Mouse (Mus musculus): ENCODE data around the gene Tmem132d. TPM values are rescaled to one million over a fixed set of nuclear protein-coding genes. Genes with fewer than 3 reads are reported as not detected.
"Not testable (repeated sequence)": the region's sequence is repeated elsewhere in the genome, so short reads cannot be mapped to it uniquely, and the experiment has no call there.

Gene Tmem132d
- polyA plus RNA-seq, 1 experiment, result not detected

GRCm38 (mm10) chr5:127956511-127957097, 476.3 kb downstream of the Tmem132d start:
- Histone ChIP-seq H3K27me3 (ENCODE audit: control insufficient read depth, insufficient read depth, insufficient read length) (no peaks in the 10 kb centered on the region), H3ac (ENCODE audit: control insufficient read depth, insufficient read length, low read depth) (no peak overlapping the region), H3K4me3 (ENCODE audit: insufficient read depth, poor library complexity, severe bottlenecking) (no peak overlapping the region), H3K79me2 (ENCODE audit: control insufficient read depth, insufficient read depth) (no peaks in the 10 kb centered on the region), H3K36me3 (ENCODE audit: control insufficient read depth, insufficient read depth) (no peaks in the 10 kb centered on the region), H3K79me3 (ENCODE audit: low read depth) (no peaks in the 10 kb centered on the region)
- TF ChIP-seq FOSL1 (IDR thresholded peaks at IDR 0.05; ENCODE audit: insufficient read depth, low read length, poor library complexity, severe bottlenecking), result no peak
- TF ChIP-seq MAX (IDR thresholded peaks at IDR 0.05), result no peak
- TF ChIP-seq MYOD1 (IDR thresholded peaks at IDR 0.05; ENCODE audit: control insufficient read depth, insufficient read length, low read depth), result no peak
- no peak for TF ChIP-seq CEBPB (IDR thresholded peaks at IDR 0.05; ENCODE audit: low read depth)
- TF ChIP-seq MYOG (IDR thresholded peaks at IDR 0.05; ENCODE audit: control insufficient read depth, extremely low read depth, insufficient read length), result no peak

GRCm38 (mm10) chr5:127954231-127954790, 478.6 kb downstream of the Tmem132d start:
- Histone ChIP-seq H3K36me3 (ENCODE audit: control insufficient read depth, insufficient read depth) (no peaks in the 10 kb centered on the region), H3K79me2 (ENCODE audit: control insufficient read depth, insufficient read depth) (no peaks in the 10 kb centered on the region), H3ac (ENCODE audit: control insufficient read depth, insufficient read length, low read depth) (no peak overlapping the region), H3K27me3 (ENCODE audit: control insufficient read depth, insufficient read depth, insufficient read length) (no peaks in the 10 kb centered on the region), H3K4me3 (ENCODE audit: insufficient read depth, poor library complexity, severe bottlenecking) (no peak overlapping the region), H3K79me3 (ENCODE audit: low read depth) (no peaks in the 10 kb centered on the region)
- TF ChIP-seq MYOG (IDR thresholded peaks at IDR 0.05; ENCODE audit: control insufficient read depth, extremely low read depth, insufficient read length), result no peak
- TF ChIP-seq MAX (IDR thresholded peaks at IDR 0.05), result no peak
- no peak for TF ChIP-seq MYOD1 (IDR thresholded peaks at IDR 0.05; ENCODE audit: control insufficient read depth, insufficient read length, low read depth)
- no peak for TF ChIP-seq CEBPB (IDR thresholded peaks at IDR 0.05; ENCODE audit: low read depth)
- no peak for TF ChIP-seq USF1 (IDR thresholded peaks at IDR 0.05; ENCODE audit: low read depth)
- TF ChIP-seq CTCF (IDR thresholded peaks at IDR 0.05; ENCODE audit: control insufficient read depth, insufficient read depth, insufficient read length), result no peak
- no peak for TF ChIP-seq FOSL1 (IDR thresholded peaks at IDR 0.05; ENCODE audit: insufficient read depth, low read length, poor library complexity, severe bottlenecking)

DNA sequence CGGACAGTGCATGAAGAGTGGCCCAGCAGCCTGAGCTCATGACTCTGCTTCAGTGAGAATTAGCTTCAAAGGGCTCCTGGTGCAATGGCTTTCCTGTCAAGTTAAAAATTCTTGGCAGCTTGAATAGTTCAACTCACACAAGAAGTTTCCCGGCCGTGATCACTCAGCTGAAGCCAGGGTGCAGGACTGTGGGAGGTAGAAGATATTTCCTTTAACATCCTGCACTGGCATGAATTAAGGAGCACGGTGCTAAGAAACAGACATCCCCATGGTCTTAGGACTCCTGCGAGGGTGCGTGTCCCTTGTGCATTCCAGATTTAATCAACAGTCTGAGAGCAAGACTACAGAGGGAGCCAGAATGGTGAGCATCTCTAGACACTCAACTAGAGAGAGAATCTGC, 480.1 kb downstream of the Tmem132d start:
- TF ChIP-seq MYOD1 (IDR thresholded peaks at IDR 0.05; ENCODE audit: control insufficient read depth, insufficient read length, low read depth) (no peak), CEBPB (IDR thresholded peaks at IDR 0.05; ENCODE audit: low read depth) (no peak), MAX (IDR thresholded peaks at IDR 0.05) (no peak), CTCF (IDR thresholded peaks at IDR 0.05; ENCODE audit: control insufficient read depth, insufficient read depth, insufficient read length) (no peak), MYOG (IDR thresholded peaks at IDR 0.05; ENCODE audit: control insufficient read depth, extremely low read depth, insufficient read length) (no peak), FOSL1 (IDR thresholded peaks at IDR 0.05; ENCODE audit: insufficient read depth, low read length, poor library complexity, severe bottlenecking) (no peak), USF1 (IDR thresholded peaks at IDR 0.05; ENCODE audit: low read depth) (no peak)
- no peak overlapping the region for H3ac ChIP-seq (ENCODE audit: control insufficient read depth, insufficient read length, low read depth)
- H3K4me3 ChIP-seq (ENCODE audit: insufficient read depth, poor library complexity, severe bottlenecking), result no peak overlapping the region
- H3K79me2 ChIP-seq (ENCODE audit: control insufficient read depth, insufficient read depth), result no peaks in the 10 kb centered on the region
- no peaks in the 10 kb centered on the region for H3K79me3 ChIP-seq (ENCODE audit: low read depth)
- H3K27me3 ChIP-seq (ENCODE audit: control insufficient read depth, insufficient read depth, insufficient read length), result no peaks in the 10 kb centered on the region
- H3K36me3 ChIP-seq (ENCODE audit: control insufficient read depth, insufficient read depth), result no peaks in the 10 kb centered on the region

DNA sequence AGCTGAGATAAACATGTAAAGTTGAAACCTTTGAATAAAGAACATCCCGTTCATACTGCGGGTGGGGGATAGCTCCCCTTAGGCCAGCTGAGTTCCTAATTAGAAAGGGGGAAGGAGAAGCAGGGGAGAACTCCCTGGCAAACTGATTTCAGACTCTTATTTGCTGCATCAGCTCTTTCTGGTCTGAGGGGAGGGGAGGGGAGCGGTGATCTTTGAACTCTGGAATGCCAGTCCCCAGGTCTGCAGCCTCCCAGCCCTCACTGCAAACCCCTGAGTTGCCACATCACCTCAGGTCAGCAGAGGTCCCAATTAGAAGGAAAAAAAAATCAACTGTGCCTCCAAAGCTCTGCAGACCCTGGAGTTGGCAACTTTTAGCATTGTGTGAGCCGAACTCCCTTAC, 482.3 kb downstream of the Tmem132d start:
- H3K27me3 ChIP-seq (ENCODE audit: control insufficient read depth, insufficient read depth, insufficient read length), result no peaks in the 10 kb centered on the region
- H3ac ChIP-seq (ENCODE audit: control insufficient read depth, insufficient read length, low read depth), result no peak overlapping the region
- H3K79me2 ChIP-seq (ENCODE audit: control insufficient read depth, insufficient read depth), result no peaks in the 10 kb centered on the region
- no peaks in the 10 kb centered on the region for H3K36me3 ChIP-seq (ENCODE audit: control insufficient read depth, insufficient read depth)
- no peaks in the 10 kb centered on the region for H3K79me3 ChIP-seq (ENCODE audit: low read depth)
- no peak overlapping the region for H3K4me3 ChIP-seq (ENCODE audit: insufficient read depth, poor library complexity, severe bottlenecking)
- TF ChIP-seq MYOD1 (IDR thresholded peaks at IDR 0.05; ENCODE audit: control insufficient read depth, insufficient read length, low read depth) (no peak), CTCF (IDR thresholded peaks at IDR 0.05; ENCODE audit: control insufficient read depth, insufficient read depth, insufficient read length) (no peak), MYOG (IDR thresholded peaks at IDR 0.05; ENCODE audit: control insufficient read depth, extremely low read depth, insufficient read length) (no peak), FOSL1 (IDR thresholded peaks at IDR 0.05; ENCODE audit: insufficient read depth, low read length, poor library complexity, severe bottlenecking) (no peak), USF1 (IDR thresholded peaks at IDR 0.05; ENCODE audit: low read depth) (no peak), CEBPB (IDR thresholded peaks at IDR 0.05; ENCODE audit: low read depth) (no peak), MAX (IDR thresholded peaks at IDR 0.05) (no peak)

DNA sequence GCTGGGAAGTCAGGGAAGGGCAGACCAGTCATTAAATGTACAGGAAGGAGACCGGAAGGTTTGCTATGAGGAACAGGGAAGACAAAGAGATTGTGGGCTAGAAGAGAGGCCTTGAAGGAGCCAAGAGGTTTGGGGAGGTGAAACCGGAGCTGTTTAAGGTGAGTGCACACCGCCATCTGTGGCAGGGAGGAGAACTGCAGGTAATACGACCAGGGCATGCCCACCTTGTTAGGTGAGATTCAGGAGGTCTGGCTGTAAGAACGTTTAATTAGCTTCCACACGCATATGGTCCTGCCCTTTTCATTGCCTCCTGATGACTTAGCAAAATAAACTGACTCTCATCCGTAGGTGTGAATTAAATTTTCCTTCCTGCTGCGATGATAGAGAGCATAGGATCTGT, 485.6 kb downstream of the Tmem132d start:
- H3K79me3 ChIP-seq (ENCODE audit: low read depth), result no peaks in the 10 kb centered on the region
- TF ChIP-seq MAX (IDR thresholded peaks at IDR 0.05), result no peak
- no peaks in the 10 kb centered on the region for H3K79me2 ChIP-seq (ENCODE audit: control insufficient read depth, insufficient read depth)
- no peaks in the 10 kb centered on the region for H3K36me3 ChIP-seq (ENCODE audit: control insufficient read depth, insufficient read depth)
- H3K4me3 ChIP-seq (ENCODE audit: insufficient read depth, poor library complexity, severe bottlenecking), result no peak overlapping the region
- H3ac ChIP-seq (ENCODE audit: control insufficient read depth, insufficient read length, low read depth), result no peak overlapping the region
- no peaks in the 10 kb centered on the region for H3K27me3 ChIP-seq (ENCODE audit: control insufficient read depth, insufficient read depth, insufficient read length)

- H3K36me3 ChIP-seq (ENCODE audit: control insufficient read depth, insufficient read depth); H3K27me3 ChIP-seq (ENCODE audit: control insufficient read depth, insufficient read depth, insufficient read length); H3ac ChIP-seq (ENCODE audit: control insufficient read depth, insufficient read length, low read depth); H3K79me3 ChIP-seq (ENCODE audit: low read depth); H3K79me2 ChIP-seq (ENCODE audit: control insufficient read depth, insufficient read depth); H3K4me3 ChIP-seq (ENCODE audit: insufficient read depth, poor library complexity, severe bottlenecking): not testable (repeated sequence)
Observed at GRCm38 (mm10) chr5:127942171-127942570, 490.7 kb downstream of the Tmem132d start.
